Mouse (Mus musculus) cerebellum, adult 9-11 months (tissue): ENCODE results near the gene Epha1.

Source experiments
- DNase-seq: peaks from one replicate; pipeline ENCODE4 v3.0.0; 2022

Epha1 gene

GRCm38 (mm10) chr6:42372816-42373547, at the start of gene Epha1:
Gene Epha1, minus strand, starts transcription at chr6:42373268.
- peak; percentile 67 for DNase-seq

GRCm38 (mm10) chr6:42421439-42421838, 48.4 kb upstream of the Epha1 start:
- DNase-seq: no peak

GRCm38 (mm10) chr6:42419443-42419842, 46.4 kb upstream of the Epha1 start:
- no peak for DNase-seq

- no peak for DNase-seq
Measured at GRCm38 (mm10) chr6:42405134-42405533, 32.1 kb upstream of the Epha1 start, which contains the start of gene Tas2r135. Gene Tas2r135, plus strand, starts transcription at chr6:42405434.

- DNase-seq: no peak
Measured at GRCm38 (mm10) chr6:42399938-42400337, 26.9 kb upstream of the Epha1 start, which contains the start of gene Tas2r143. Gene Tas2r143, plus strand, starts transcription at chr6:42400238.

DNA sequence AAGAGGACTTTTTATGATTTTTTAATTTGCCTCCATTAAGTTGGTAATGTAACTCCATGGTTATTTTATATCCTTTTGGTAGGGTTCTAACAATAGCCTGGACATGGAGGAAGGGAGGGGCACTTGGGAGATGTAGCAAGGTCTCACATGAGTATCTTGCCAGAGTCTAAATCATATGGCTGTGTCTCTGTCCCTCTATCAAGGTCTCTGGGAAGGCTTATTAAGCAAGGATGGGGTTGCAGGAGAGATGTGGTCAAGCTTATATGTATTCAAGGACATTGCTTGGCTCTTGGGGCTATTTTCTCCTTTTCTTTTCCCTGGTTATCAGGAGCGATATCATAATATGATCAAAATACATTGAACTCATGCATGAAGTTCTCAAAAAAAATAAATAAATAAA, 25.9 kb upstream of the Epha1 start:
- no peak for DNase-seq

- DNase-seq: no peak
Measured at GRCm38 (mm10) chr6:42398285-42398684, 25.2 kb upstream of the Epha1 start.

DNA sequence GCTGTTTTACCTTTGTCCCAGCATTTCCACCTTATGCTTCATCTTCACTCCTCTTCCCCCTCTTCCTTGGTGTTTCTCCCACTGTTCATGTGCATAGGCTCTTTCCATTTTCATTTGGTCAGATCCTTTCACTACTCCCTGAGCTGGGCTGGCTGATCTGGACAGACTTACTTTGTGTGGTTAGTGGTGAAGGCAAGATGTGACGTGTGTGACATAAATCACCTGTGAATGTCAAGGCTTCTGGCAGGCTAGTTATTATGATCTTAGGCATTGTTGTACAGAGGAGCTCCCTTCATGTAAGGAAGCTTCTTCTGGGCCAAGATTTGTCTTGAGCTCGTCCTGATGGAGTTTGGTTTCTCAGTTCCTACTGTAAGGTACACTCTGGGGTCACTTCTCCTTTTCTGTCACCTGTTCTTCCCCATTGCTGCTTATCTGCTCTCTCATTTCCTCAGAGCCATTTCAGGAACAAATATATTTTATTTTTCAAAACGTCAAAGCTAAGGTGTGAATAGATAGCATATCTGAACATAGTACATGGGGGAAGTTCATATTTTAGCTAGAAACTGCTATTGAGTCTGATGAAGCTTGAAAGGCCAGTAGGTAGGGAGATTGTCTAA, 24.1 kb upstream of the Epha1 start:
- DNase-seq: no peak

GRCm38 (mm10) chr6:42395960-42396809, 23.1 kb upstream of the Epha1 start:
- DNase-seq: peak; percentile 22

GRCm38 (mm10) chr6:42391796-42392330, 18.8 kb upstream of the Epha1 start:
- DNase-seq: no peak

- no peak for DNase-seq
Measured at GRCm38 (mm10) chr6:42385635-42386034, 12.6 kb upstream of the Epha1 start.

- no peak for DNase-seq
Measured at GRCm38 (mm10) chr6:42383360-42383759, 10.3 kb upstream of the Epha1 start.

- DNase-seq: no peak
Measured at GRCm38 (mm10) chr6:42381916-42382381, 8.9 kb upstream of the Epha1 start.

- DNase-seq: no peak
Measured at GRCm38 (mm10) chr6:42381221-42381620, 8.2 kb upstream of the Epha1 start.

DNA sequence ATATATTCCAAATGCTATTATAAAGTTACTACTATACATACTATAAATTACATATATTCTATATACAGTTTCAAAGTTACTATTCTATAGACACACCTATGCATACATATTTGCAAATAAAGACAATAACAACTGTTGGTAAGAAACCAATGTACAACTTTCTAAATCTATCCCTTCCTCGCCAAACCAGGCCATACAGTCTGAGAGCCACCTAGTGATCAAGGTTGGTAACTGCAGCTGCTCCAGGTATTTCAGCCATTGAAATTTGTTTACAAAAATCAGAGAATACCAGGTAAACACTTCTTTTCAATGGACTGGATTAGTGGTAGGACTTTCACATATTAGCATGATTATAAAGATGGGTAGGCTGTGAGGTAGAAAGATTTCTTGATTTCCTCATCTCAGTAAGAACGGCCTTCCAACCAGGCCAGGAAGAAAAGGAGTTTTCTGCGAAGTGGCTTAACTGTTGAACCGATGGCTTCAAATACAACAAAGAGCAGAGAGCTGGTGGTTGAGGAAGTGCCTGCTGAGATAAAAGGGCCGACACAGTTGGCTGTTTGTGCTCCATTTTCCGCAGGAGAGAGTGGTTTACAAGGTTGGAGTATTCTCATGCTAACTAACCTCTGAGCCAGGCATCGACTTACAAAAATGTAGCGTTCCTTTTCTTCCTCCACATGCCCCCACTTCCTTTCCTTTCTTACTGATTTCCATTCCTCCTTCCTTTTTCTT, 7.5 kb upstream of the Epha1 start:
- DNase-seq: peak; percentile 26

- DNase-seq: no peak
Measured at GRCm38 (mm10) chr6:42379551-42379950, 6.5 kb upstream of the Epha1 start.

DNA sequence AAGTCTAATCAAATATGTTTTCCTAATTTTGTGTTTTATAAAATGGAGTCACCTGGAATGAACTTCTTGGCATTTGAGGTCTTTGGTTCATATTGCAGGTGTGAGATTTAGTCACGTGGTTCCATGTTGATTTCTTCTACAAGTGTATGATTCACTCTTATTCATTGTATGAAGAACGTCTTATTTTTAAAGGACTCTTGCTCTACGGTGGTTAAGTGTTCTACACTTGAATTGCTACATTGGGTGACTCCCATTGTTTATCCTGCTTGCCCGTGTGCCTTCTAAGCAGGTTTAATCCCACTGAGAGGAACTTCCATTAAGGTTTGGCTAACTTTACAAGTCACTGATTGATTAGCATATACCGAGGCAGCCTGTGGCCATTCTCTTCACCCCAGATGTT, 4.2 kb upstream of the Epha1 start:
- no peak for DNase-seq

DNA sequence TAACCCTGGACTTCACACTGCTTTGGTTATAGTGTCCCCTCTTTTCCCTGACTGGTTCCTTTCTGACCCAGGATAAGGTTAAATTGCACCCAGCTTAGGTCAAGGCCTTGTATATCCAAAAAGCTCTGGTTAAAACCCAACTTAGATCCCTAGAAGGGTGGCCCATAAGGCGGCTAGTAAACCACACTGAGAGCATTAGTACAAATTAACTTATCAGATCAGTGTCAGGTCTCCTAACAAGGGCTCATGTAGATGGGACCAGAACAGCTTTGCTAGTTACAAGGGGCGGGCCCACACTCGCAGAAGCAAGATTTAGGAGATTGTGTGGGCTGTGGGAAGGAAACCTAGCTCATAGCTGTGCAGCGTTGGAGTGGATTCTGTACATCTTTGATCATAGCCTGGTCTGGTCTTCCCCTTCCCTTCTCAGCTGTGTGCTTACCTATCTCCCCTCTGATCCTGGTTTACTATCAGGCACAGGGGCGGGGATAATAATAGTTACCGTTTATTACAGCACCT, 3.5 kb upstream of the Epha1 start:
- no peak for DNase-seq

GRCm38 (mm10) chr6:42376016-42376415, 2.9 kb upstream of the Epha1 start:
- DNase-seq: no peak

DNA sequence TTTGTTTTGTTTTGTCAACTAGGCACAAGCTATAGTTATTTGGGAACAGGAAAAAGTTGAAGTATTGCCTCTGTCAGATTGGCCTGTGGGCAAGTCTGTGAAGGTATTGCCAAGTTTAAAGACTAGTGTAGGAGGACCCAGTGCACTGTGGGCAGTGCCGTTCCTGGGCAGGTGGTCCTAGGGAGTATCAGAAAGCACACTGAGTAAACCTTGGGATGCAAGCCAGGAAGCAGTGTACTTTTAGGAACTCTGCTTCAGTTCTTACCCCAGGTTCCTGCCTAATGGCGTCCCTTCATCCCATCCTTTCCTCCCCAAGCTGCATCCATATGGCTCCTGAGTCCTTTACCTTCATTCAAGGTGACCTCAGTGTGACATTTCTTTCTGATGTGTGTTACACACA, 2.1 kb upstream of the Epha1 start:
- no peak for DNase-seq

- no peak for DNase-seq
Measured at GRCm38 (mm10) chr6:42374701-42375100, 1.6 kb upstream of the Epha1 start.
